Mouse (Mus musculus) lung, adult 2 months (tissue): Measurements from ENCODE around the gene Tmem120a.

Experiments
- CTCF ChIP-seq: fragments of 200-500 bp; IDR thresholded peaks from 2 replicates; pipeline ENCODE4 v1.5.1; 2011; ENCODE audit warnings: mild to moderate bottlenecking, low read length, control low read depth; ENCODE audit not compliant: insufficient read depth
- POLR2A ChIP-seq: fragments of 200-500 bp; IDR thresholded peaks from 2 replicates; pipeline ENCODE4 v1.6.1; 2011; ENCODE audit warnings: low read depth, mild to moderate bottlenecking, control low read depth, low read length, borderline replicate concordance; ENCODE audit errors: extremely low read depth

DNA sequence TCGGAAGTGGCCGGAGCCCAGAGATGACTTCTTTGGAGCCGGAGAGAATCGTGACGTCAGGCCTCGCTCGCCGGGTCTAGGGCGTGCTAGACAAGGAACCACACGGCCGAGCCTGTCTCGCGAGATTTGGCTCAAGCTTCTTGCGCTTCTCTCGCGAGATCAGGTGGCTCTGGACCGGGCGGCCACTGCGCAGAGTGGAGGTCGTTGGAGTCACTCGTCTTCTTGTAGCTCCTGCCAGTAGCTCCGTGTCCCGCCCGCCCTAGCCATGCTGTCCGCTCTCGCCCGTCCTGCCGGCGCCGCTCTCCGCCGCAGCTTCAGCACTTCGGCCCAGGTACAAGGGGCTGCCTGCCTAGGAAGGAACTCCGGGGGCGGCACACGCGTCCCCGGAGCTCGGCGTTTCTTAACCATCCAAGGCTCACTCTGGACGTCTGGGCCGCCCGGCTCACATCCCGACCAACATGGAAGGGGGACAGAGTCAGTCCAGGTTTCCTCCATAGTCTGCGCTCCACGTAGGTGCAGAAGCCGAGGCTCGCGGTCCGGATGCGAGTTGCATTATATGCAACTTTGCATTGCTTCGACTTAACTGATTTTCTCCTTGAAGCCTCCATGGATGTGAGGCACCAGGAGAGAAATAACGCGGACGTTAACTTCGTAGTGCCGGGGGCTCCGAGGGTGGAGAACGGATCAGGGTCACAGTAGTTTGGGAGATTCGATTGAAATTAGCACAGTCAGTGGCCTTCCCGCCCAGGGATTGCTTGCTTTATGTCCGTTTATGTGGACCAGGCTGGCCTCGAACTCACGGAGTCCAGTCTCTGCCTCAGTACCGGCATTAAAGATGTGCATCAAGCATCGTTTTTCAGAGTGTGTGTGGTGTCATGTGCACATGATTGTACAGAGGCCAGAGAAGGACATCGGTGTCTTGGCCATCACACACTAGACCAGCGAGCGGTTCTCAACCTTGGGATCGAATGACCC is 34.5 kb upstream of the Tmem120a start, which contains the start of gene Mdh2:
- TF ChIP-seq CTCF, result no peak
- peak; percentile 99; the same call in 1 of the 2 replicates for TF ChIP-seq POLR2A
